ENCODE assay signal across 7 mouse cellular contexts in the genomic region with DNA sequence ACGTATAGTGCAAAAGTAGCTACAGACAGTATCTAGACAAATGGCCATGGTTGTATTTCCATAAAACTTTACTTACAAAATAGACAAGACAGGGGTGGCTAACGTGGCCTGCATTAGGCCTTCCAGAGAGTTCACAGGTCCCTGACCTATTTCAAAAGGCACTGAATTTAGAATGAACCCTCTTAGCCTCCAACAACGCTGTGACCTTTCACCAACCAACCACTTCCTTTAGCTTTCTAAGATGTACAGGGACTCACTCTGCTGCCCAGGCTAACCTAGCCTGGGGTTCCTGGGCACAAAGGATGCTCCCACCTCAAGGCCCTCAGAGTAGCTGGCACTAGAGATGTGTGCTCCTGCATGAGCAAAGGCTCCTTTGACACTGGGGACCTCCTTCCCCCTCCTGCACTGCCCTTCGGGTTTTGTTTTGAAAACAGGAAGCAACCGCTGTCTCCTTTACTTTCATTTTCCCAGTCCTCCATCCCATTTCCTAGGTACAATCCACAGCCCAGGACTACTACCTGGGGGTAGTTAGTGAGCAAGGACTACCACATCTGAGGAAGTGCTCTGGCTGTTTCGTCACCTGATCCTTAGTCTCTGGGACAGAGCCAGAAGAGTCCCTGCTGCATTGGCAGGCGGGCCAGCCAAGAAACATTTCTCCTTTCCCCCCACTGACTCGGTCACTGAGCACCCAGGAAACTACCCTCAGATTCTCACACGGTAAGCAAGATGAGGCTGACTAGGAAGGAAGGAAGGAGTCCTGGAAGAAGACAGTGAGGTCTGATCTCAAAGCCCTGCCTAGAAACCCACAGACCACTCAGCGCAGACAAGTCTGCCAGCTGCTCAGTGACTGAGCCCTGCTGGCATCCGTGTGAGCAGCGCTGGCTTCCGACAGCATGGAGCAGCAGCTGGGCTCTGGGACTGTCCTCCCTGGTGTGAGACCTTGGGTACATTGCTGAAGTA. TPM values are rescaled to one million over a fixed set of nuclear protein-coding genes. Genes with fewer than 3 reads are reported as not detected.
DNase-seq lines count a peak whose midpoint lies in the region; ATAC-seq and TF ChIP-seq lines count a peak whose summit lies in the region.

No protein-coding gene starts in this region.

- no peak overlapping the region for H3K9ac ChIP-seq in midbrain, embryonic 16.5 days (ENCODE audit: low read depth, low read length)

- H3K27ac ChIP-seq in midbrain, embryonic 10.5 days (replicated peaks): 0 out of 2 replicates have a peak overlapping the region, but pooled peaks have one; percentile 17
- no peak overlapping the region for H3K27ac ChIP-seq in midbrain, embryonic 16.5 days (ENCODE audit: low read length)

- no peaks in the 10 kb centered on the region for H3K9me3 ChIP-seq in midbrain, embryonic 10.5 days (replicated peaks)
- no peaks in the 10 kb centered on the region for H3K9me3 ChIP-seq in midbrain, embryonic 16.5 days (replicated peaks; ENCODE audit: control insufficient read depth, low read length, poor library complexity, severe bottlenecking)

- peak; percentile 48 for TF ChIP-seq POLR2A in myocyte (IDR thresholded peaks at IDR 0.05; ENCODE audit: insufficient read length, low read depth)

- H3K79me2 ChIP-seq in myocyte (ENCODE audit: control insufficient read depth, insufficient read depth): peaks cover 99% of the 10 kb centered on the region

- no peak for DNase-seq in midbrain, embryonic 10.5 days (ENCODE audit: low spot score)
- DNase-seq in gastrocnemius, postnatal 25 days: peak; percentile 46
- DNase-seq in kidney, postnatal 25 days: peak; percentile 49 to 71
- DNase-seq in right cerebral cortex, postnatal 25 days: no peak

- no peak for ATAC-seq in midbrain, embryonic 16.5 days
- peak; percentile 62 for ATAC-seq in activated CD4-positive, CD25-positive, alpha-beta regulatory T cell, adult 4 months

- H3K4me3 ChIP-seq in midbrain, embryonic 10.5 days: no peak overlapping the region
- no peak overlapping the region for H3K4me3 ChIP-seq in midbrain, embryonic 16.5 days (ENCODE audit: low read depth, low read length)
- H3K4me3 ChIP-seq in myocyte: peak overlapping the region; percentile 16

- no peak overlapping the region for H3K4me2 ChIP-seq in midbrain, embryonic 16.5 days (ENCODE audit: low read length)
- H3K4me2 ChIP-seq in myocyte (ENCODE audit: low read depth): peak overlapping the region; percentile 99

- peaks cover 8% of the 10 kb centered on the region; the same call in 1 of the 2 replicates for H3K4me1 ChIP-seq in midbrain, embryonic 10.5 days
- H3K4me1 ChIP-seq in midbrain, embryonic 16.5 days (ENCODE audit: control insufficient read depth, insufficient read depth, low read length): no peaks in the 10 kb centered on the region

- no peaks in the 10 kb centered on the region for H3K36me3 ChIP-seq in midbrain, embryonic 10.5 days
- H3K36me3 ChIP-seq in midbrain, embryonic 16.5 days (ENCODE audit: control insufficient read depth, insufficient read depth, low read length): no peaks in the 10 kb centered on the region
- H3K36me3 ChIP-seq in myocyte (ENCODE audit: control insufficient read depth, insufficient read depth): peaks cover 5% of the 10 kb centered on the region

- 57% methylated on average over 13 of the region's 13 CpGs for WGBS in midbrain, embryonic 10.5 days
- 54% methylated on average over 13 of the region's 13 CpGs for WGBS in midbrain, embryonic 16.5 days

- no peak overlapping the region for H3ac ChIP-seq in myocyte (ENCODE audit: control insufficient read depth, insufficient read length)

- H3K27me3 ChIP-seq in midbrain, embryonic 10.5 days (ENCODE audit: low read depth, poor library complexity, severe bottlenecking): no peaks in the 10 kb centered on the region
- no peaks in the 10 kb centered on the region for H3K27me3 ChIP-seq in midbrain, embryonic 16.5 days (ENCODE audit: control insufficient read depth, insufficient read depth, low read depth, low read length)
- H3K27me3 ChIP-seq in myocyte (ENCODE audit: control insufficient read depth, insufficient read depth, insufficient read length): no peaks in the 10 kb centered on the region

TF ChIP-seq in myocyte, 11 proteins besides CTCF, POLR2A, EP300 and RAD21:
- TF ChIP-seq TCF12 (IDR thresholded peaks at IDR 0.05; ENCODE audit: insufficient read depth, poor library complexity, severe bottlenecking) (peak; percentile 75), TCF3 (IDR thresholded peaks at IDR 0.05; ENCODE audit: insufficient read length, low read depth) (peak; percentile 84), USF1 (IDR thresholded peaks at IDR 0.05; ENCODE audit: low read depth) (no peak), E2F4 (IDR thresholded peaks at IDR 0.05; ENCODE audit: insufficient read depth) (no peak), CEBPB (IDR thresholded peaks at IDR 0.05; ENCODE audit: insufficient read depth, poor library complexity, severe bottlenecking) (no peak), MYOG (IDR thresholded peaks at IDR 0.05; ENCODE audit: control insufficient read depth in 1 of 3, insufficient read depth in 1 of 3, insufficient read length in 2 of 3, low read depth in 2 of 3) (peak; percentile 87 to 99 (median 96)), REST (IDR thresholded peaks at IDR 0.05; ENCODE audit: insufficient read depth, insufficient read length) (no peak), MAX (IDR thresholded peaks at IDR 0.05; ENCODE audit: low read depth) (no peak), POLR2AphosphoS2 (IDR thresholded peaks at IDR 0.05; ENCODE audit: insufficient read length, low read depth) (no peak), SRF (IDR thresholded peaks at IDR 0.05; ENCODE audit: control insufficient read depth, insufficient read length, low read depth) (no peak), MYOD1 (IDR thresholded peaks at IDR 0.05; ENCODE audit: control insufficient read depth in 1 of 3, insufficient read length in 2 of 3, low read depth in 2 of 3) (peak; percentile 70 to 97 (median 96))

RNA-seq across cellular contexts. Expression of a gene that starts 8.9 kb away (rescaled TPM):
- 1.8 and 2.6 TPM in 2 replicates for polyA plus RNA-seq in midbrain, embryonic 10.5 days (2016; fragmentation: Nextera tagmentation; extraction: Ambion mirVana)
- 5.9 and 7.1 TPM in 2 replicates for polyA plus RNA-seq in midbrain, embryonic 16.5 days (2015; fragmentation: Nextera tagmentation; extraction: Ambion mirVana)
- polyA plus RNA-seq in activated CD4-positive, CD25-positive, alpha-beta regulatory T cell, adult 4 months (2017; shearing (Covaris generic)): 100 to 1,000 TPM; 121 to 125 TPM
- 1 to 10 TPM; 3.7 to 5.8 TPM for total RNA-seq in gastrocnemius, postnatal 25 days (2021)
- polyA plus RNA-seq in myocyte (2012; fragmentation: generic; extraction: Trizol): 19.3 TPM

Comparison
In these comparisons a context has a peak if more than half of its experiments do, and no peak if none do; other contexts are left out.
1. DNase-seq: peak in gastrocnemius, postnatal 25 days (single experiment) and kidney, postnatal 25 days (2 of 2); none in midbrain, embryonic 10.5 days (single experiment) and right cerebral cortex, postnatal 25 days (single experiment).